Mouse (Mus musculus): ENCODE data around the gene Sytl3.
"Not testable (repeated sequence)": the region's sequence is repeated elsewhere in the genome, so short reads cannot be mapped to it uniquely, and the experiment has no call there.

DNA sequence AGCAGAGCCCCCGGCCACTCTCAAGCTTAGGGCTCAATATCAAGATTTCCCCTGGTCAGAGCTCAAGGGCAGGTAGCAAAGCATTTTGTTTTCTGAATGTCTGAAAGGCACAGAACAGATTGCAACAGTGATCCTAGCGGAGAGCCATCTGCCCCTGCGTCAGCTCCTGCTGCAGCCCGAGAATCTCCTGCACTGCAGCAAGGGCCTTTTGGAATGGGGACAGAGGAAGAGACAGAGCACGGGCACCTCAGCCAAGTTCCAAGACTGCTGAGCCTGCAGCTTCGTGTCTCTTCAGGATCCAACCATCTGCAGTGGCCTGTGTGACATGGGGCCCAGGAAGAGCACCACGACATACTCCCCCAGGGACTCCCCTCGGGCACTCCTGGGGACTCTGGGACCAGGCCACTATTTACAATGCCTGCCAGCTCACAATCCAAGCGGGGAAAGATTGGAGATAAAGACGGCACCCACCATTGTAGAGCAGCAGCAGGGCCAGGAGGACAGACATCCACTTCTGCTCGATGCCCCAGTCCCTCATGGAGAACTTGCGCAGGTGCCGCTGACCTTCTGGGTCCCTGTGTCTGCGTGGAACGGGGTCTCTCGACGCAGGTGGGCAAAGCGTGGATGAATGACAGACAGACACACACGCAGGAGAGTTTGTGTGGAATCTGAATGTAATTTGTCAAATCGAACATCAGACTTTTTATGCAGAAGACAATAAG lies 38.0 kb upstream of the Sytl3 start:
- TF ChIP-seq POLR2A (IDR thresholded peaks at IDR 0.05; ENCODE audit: low read depth, low read length); CTCF (conservative IDR thresholded peaks at IDR 0.05 in 1 of 2, IDR thresholded peaks at IDR 0.05 in 1 of 2; ENCODE audit: low read depth in 2 of 2, low read length in 2 of 2); EP300 (IDR thresholded peaks at IDR 0.05; ENCODE audit: low read length); JUN (IDR thresholded peaks at IDR 0.05; ENCODE audit: insufficient read depth, low read depth, low read length); HCFC1 (IDR thresholded peaks at IDR 0.05; ENCODE audit: low read depth, low read length); ZMIZ1 (IDR thresholded peaks at IDR 0.05; ENCODE audit: low read depth, low read length); ZKSCAN1 (IDR thresholded peaks at IDR 0.05; ENCODE audit: borderline replicate concordance, low read depth, low read length); E2F4 (IDR thresholded peaks at IDR 0.05; ENCODE audit: insufficient replicate concordance, low read depth, low read length): not testable (repeated sequence)

Data from CH12.LX (cell line).